Mouse (Mus musculus): ENCODE results near the gene Fgl2. TPM values are rescaled to one million over a fixed set of nuclear protein-coding genes. Genes with fewer than 3 reads are reported as not detected.

Fgl2 gene
- polyA plus RNA-seq, 1 experiment: 0.25 TPM

GRCm38 (mm10) chr5:21384252-21384960 is 12.0 kb downstream of the Fgl2 start:
- no peaks in the 10 kb centered on the region for H3K27me3 ChIP-seq (ENCODE audit: control insufficient read depth, insufficient read depth, insufficient read length)
- H3K79me2 ChIP-seq (ENCODE audit: control insufficient read depth, insufficient read depth): no peaks in the 10 kb centered on the region
- no peak overlapping the region for H3ac ChIP-seq (ENCODE audit: control insufficient read depth, insufficient read length, low read depth)
- TF ChIP-seq CEBPB (IDR thresholded peaks at IDR 0.05; ENCODE audit: low read depth) (no peak), USF1 (IDR thresholded peaks at IDR 0.05; ENCODE audit: low read depth) (no peak), MYOD1 (IDR thresholded peaks at IDR 0.05; ENCODE audit: control insufficient read depth, insufficient read length, low read depth) (no peak), CTCF (IDR thresholded peaks at IDR 0.05; ENCODE audit: control insufficient read depth, insufficient read depth, insufficient read length) (no peak), MAX (IDR thresholded peaks at IDR 0.05) (no peak), MYOG (IDR thresholded peaks at IDR 0.05; ENCODE audit: control insufficient read depth, extremely low read depth, insufficient read length) (no peak)
- H3K4me3 ChIP-seq (ENCODE audit: insufficient read depth, poor library complexity, severe bottlenecking): no peak overlapping the region
- H3K36me3 ChIP-seq (ENCODE audit: control insufficient read depth, insufficient read depth): no peaks in the 10 kb centered on the region
- H3K79me3 ChIP-seq (ENCODE audit: low read depth): no peaks in the 10 kb centered on the region

GRCm38 (mm10) chr5:21384976-21385375 is 12.5 kb downstream of the Fgl2 start:
- no peak overlapping the region for H3K4me3 ChIP-seq (ENCODE audit: insufficient read depth, poor library complexity, severe bottlenecking)
- H3K79me2 ChIP-seq (ENCODE audit: control insufficient read depth, insufficient read depth): no peaks in the 10 kb centered on the region
- H3K79me3 ChIP-seq (ENCODE audit: low read depth): no peaks in the 10 kb centered on the region
- no peaks in the 10 kb centered on the region for H3K36me3 ChIP-seq (ENCODE audit: control insufficient read depth, insufficient read depth)
- no peak overlapping the region for H3ac ChIP-seq (ENCODE audit: control insufficient read depth, insufficient read length, low read depth)
- H3K27me3 ChIP-seq (ENCODE audit: control insufficient read depth, insufficient read depth, insufficient read length): no peaks in the 10 kb centered on the region
- no peak for TF ChIP-seq CEBPB (IDR thresholded peaks at IDR 0.05; ENCODE audit: low read depth)
- TF ChIP-seq FOSL1 (IDR thresholded peaks at IDR 0.05; ENCODE audit: insufficient read depth, low read length, poor library complexity, severe bottlenecking): no peak
- TF ChIP-seq MYOD1 (IDR thresholded peaks at IDR 0.05; ENCODE audit: control insufficient read depth, insufficient read length, low read depth): no peak
- no peak for TF ChIP-seq MAX (IDR thresholded peaks at IDR 0.05)
- no peak for TF ChIP-seq USF1 (IDR thresholded peaks at IDR 0.05; ENCODE audit: low read depth)
- TF ChIP-seq MYOG (IDR thresholded peaks at IDR 0.05; ENCODE audit: control insufficient read depth, extremely low read depth, insufficient read length): no peak
- TF ChIP-seq CTCF (IDR thresholded peaks at IDR 0.05; ENCODE audit: control insufficient read depth, insufficient read depth, insufficient read length): no peak

GRCm38 (mm10) chr5:21386432-21386831 is 14.0 kb downstream of the Fgl2 start:
- Histone ChIP-seq H3K36me3 (ENCODE audit: control insufficient read depth, insufficient read depth) (no peaks in the 10 kb centered on the region), H3K79me3 (ENCODE audit: low read depth) (no peaks in the 10 kb centered on the region), H3K79me2 (ENCODE audit: control insufficient read depth, insufficient read depth) (no peaks in the 10 kb centered on the region), H3K27me3 (ENCODE audit: control insufficient read depth, insufficient read depth, insufficient read length) (no peaks in the 10 kb centered on the region), H3ac (ENCODE audit: control insufficient read depth, insufficient read length, low read depth) (no peak overlapping the region), H3K4me3 (ENCODE audit: insufficient read depth, poor library complexity, severe bottlenecking) (no peak overlapping the region)
- TF ChIP-seq CTCF (IDR thresholded peaks at IDR 0.05; ENCODE audit: control insufficient read depth, insufficient read depth, insufficient read length) (no peak), USF1 (IDR thresholded peaks at IDR 0.05; ENCODE audit: low read depth) (no peak), FOSL1 (IDR thresholded peaks at IDR 0.05; ENCODE audit: insufficient read depth, low read length, poor library complexity, severe bottlenecking) (no peak), MAX (IDR thresholded peaks at IDR 0.05) (no peak), CEBPB (IDR thresholded peaks at IDR 0.05; ENCODE audit: low read depth) (no peak), MYOD1 (IDR thresholded peaks at IDR 0.05; ENCODE audit: control insufficient read depth, insufficient read length, low read depth) (no peak), MYOG (IDR thresholded peaks at IDR 0.05; ENCODE audit: control insufficient read depth, extremely low read depth, insufficient read length) (no peak)

- Histone ChIP-seq H3K36me3 (ENCODE audit: control insufficient read depth, insufficient read depth) (no peaks in the 10 kb centered on the region), H3K79me2 (ENCODE audit: control insufficient read depth, insufficient read depth) (no peaks in the 10 kb centered on the region), H3K79me3 (ENCODE audit: low read depth) (no peaks in the 10 kb centered on the region), H3ac (ENCODE audit: control insufficient read depth, insufficient read length, low read depth) (no peak overlapping the region), H3K4me3 (ENCODE audit: insufficient read depth, poor library complexity, severe bottlenecking) (no peak overlapping the region), H3K27me3 (ENCODE audit: control insufficient read depth, insufficient read depth, insufficient read length) (no peaks in the 10 kb centered on the region)
- no peak for TF ChIP-seq MYOG (IDR thresholded peaks at IDR 0.05; ENCODE audit: control insufficient read depth, extremely low read depth, insufficient read length)
- TF ChIP-seq CEBPB (IDR thresholded peaks at IDR 0.05; ENCODE audit: low read depth): no peak
- no peak for TF ChIP-seq CTCF (IDR thresholded peaks at IDR 0.05; ENCODE audit: control insufficient read depth, insufficient read depth, insufficient read length)
- TF ChIP-seq USF1 (IDR thresholded peaks at IDR 0.05; ENCODE audit: low read depth): no peak
- TF ChIP-seq MAX (IDR thresholded peaks at IDR 0.05): no peak
- no peak for TF ChIP-seq MYOD1 (IDR thresholded peaks at IDR 0.05; ENCODE audit: control insufficient read depth, insufficient read length, low read depth)
- TF ChIP-seq FOSL1 (IDR thresholded peaks at IDR 0.05; ENCODE audit: insufficient read depth, low read length, poor library complexity, severe bottlenecking): no peak
Observed at GRCm38 (mm10) chr5:21387340-21387739, 14.9 kb downstream of the Fgl2 start.

GRCm38 (mm10) chr5:21388855-21389254 is 16.4 kb downstream of the Fgl2 start:
- H3K4me3 ChIP-seq (ENCODE audit: insufficient read depth, poor library complexity, severe bottlenecking): no peak overlapping the region
- no peaks in the 10 kb centered on the region for H3K79me2 ChIP-seq (ENCODE audit: control insufficient read depth, insufficient read depth)
- no peaks in the 10 kb centered on the region for H3K79me3 ChIP-seq (ENCODE audit: low read depth)
- peaks cover 2% of the 10 kb centered on the region for H3K27me3 ChIP-seq (ENCODE audit: control insufficient read depth, insufficient read depth, insufficient read length)
- no peak overlapping the region for H3ac ChIP-seq (ENCODE audit: control insufficient read depth, insufficient read length, low read depth)
- TF ChIP-seq CEBPB (IDR thresholded peaks at IDR 0.05; ENCODE audit: low read depth): no peak
- no peak for TF ChIP-seq FOSL1 (IDR thresholded peaks at IDR 0.05; ENCODE audit: insufficient read depth, low read length, poor library complexity, severe bottlenecking)
- no peak for TF ChIP-seq MAX (IDR thresholded peaks at IDR 0.05)
- TF ChIP-seq MYOD1 (IDR thresholded peaks at IDR 0.05; ENCODE audit: control insufficient read depth, insufficient read length, low read depth): no peak
- no peak for TF ChIP-seq MYOG (IDR thresholded peaks at IDR 0.05; ENCODE audit: control insufficient read depth, extremely low read depth, insufficient read length)
- TF ChIP-seq USF1 (IDR thresholded peaks at IDR 0.05; ENCODE audit: low read depth): no peak
- no peak for TF ChIP-seq CTCF (IDR thresholded peaks at IDR 0.05; ENCODE audit: control insufficient read depth, insufficient read depth, insufficient read length)
- H3K36me3 ChIP-seq (ENCODE audit: control insufficient read depth, insufficient read depth): no peaks in the 10 kb centered on the region
